Mouse (Mus musculus) small intestine, adult 2 months (tissue): ENCODE data around the gene Rasgrf2.

Experiments used
- CTCF ChIP-seq: fragments of 200-500 bp; IDR thresholded peaks from 2 replicates; pipeline ENCODE4 v1.5.1; 2012; ENCODE audit warnings: low read depth, mild to moderate bottlenecking, control low read depth, inconsistent platforms, low read length, moderate library complexity, mixed read lengths; ENCODE audit not compliant: insufficient replicate concordance, insufficient read length; ENCODE audit errors: extremely low read depth
- POLR2A ChIP-seq: fragments of 200-500 bp; IDR thresholded peaks from 2 replicates; pipeline ENCODE4 v1.6.1; 2012; ENCODE audit warnings: low read depth, mild to moderate bottlenecking, control low read depth, inconsistent platforms, low read length, moderate library complexity

DNA sequence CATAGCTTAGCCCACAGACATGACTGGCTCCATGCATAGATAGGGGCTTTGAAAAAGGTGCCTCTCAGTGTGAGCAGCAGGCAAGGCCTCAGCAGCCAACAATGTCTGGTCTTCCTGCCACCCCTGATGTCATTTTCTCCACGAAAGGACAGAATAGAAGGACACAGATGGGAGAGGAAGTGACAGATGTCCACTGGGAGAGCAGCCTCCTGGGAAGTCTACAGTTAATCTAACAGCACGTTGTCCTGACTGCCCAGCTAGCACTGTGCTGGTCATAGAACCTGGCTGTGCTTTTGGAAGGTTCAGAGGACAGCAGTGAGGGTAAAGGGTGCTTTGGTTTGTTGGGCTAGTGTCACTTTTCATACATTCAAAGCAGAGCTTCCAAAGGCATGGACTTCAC is 255.9 kb downstream of the Rasgrf2 start:
- TF ChIP-seq CTCF (no peak), POLR2A (no peak)
